Mouse (Mus musculus) embryonic facial prominence, embryonic 13.5 days (tissue): ENCODE results near the gene Lrrc27. TPM values are rescaled to one million over a fixed set of nuclear protein-coding genes. Genes with fewer than 3 reads are reported as not detected.

Source experiments
- ATAC-seq: fragments of 200-750 bp; cut with Nextera tagmentation; 2 replicates; pipeline ENCODE4 v1.8.0; 2017; ENCODE audit warnings: low read depth; ENCODE audit not compliant: insufficient number of reproducible peaks, insufficient read depth, low FRiP score, low TSS enrichment
- H3K27ac ChIP-seq: fragments of 300-500 bp; sonication (generic); 2 replicates; pipeline ENCODE4 v1.5.1; 2015; ENCODE audit warnings: moderate library complexity, mild to moderate bottlenecking, inconsistent platforms
- H3K27me3 ChIP-seq: fragments of 300-500 bp; sonication (generic); 2 replicates; pipeline ENCODE4 v1.6.1; 2015; ENCODE audit warnings: mild to moderate bottlenecking, inconsistent platforms
- H3K36me3 ChIP-seq: fragments of 300-500 bp; sonication (generic); 2 replicates; pipeline ENCODE4 v1.6.1; 2015; ENCODE audit warnings: mild to moderate bottlenecking, inconsistent platforms
- H3K4me1 ChIP-seq: fragments of 300-500 bp; sonication (generic); 2 replicates; pipeline ENCODE4 v1.6.1; 2015; ENCODE audit warnings: inconsistent platforms
- H3K4me2 ChIP-seq: fragments of 300-500 bp; sonication (generic); 2 replicates; pipeline ENCODE4 v1.6.1; 2015; ENCODE audit warnings: moderate library complexity, mild to moderate bottlenecking, inconsistent platforms
- H3K4me3 ChIP-seq: fragments of 300-500 bp; sonication (generic); 2 replicates; pipeline ENCODE4 v1.5.1; 2015; ENCODE audit warnings: mild to moderate bottlenecking, inconsistent platforms
- H3K9ac ChIP-seq: fragments of 300-500 bp; sonication (generic); 2 replicates; pipeline ENCODE4 v1.6.1; 2015; ENCODE audit warnings: mild to moderate bottlenecking, inconsistent platforms
- H3K9me3 ChIP-seq: fragments of 300-500 bp; sonication (generic); 2 replicates; pipeline ENCODE4 v1.6.1; 2016; ENCODE audit warnings: inconsistent platforms
- WGBS: fragments of 180-500 bp; shearing (Covaris S2); methylation state at CpG from one replicate; pipeline ENCODE4 v1.1.7; 2015; ENCODE audit warnings: mixed read lengths; 5-methylcytosine and 5-hydroxymethylcytosine counted together
- polyA plus RNA-seq: library from polyadenylated mRNA; unstranded; fragments of >200 nt; fragmentation: Nextera tagmentation; extraction: Ambion mirVana; gene quantifications from 2 replicates; pipeline ENCODE4 v1.2.1, GENCODE M21; 2015

The Lrrc27 gene
- polyA plus RNA-seq, 1 experiment from 2014 or later = 2.0 TPM

DNA sequence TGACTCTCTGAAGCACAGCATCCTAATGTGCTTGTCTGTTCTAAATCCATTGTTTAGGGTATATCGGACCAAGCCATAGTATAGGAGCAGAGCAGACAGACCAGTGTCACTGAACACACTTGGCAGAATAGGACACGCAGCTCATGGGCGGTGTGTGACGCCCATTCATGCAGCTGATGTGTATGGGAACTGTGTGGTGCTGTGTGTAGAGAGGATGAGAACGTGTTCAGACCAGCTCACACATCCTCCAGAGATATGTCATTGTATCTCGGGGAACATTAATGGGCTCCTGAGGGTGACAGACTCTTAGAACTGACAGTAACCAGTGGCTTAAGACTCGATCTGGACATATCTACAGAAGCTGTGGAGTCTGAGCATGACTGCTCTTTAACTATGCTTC lies 13.6 kb downstream of the Lrrc27 start:
- H3K4me1 ChIP-seq = peaks cover 7% of the 10 kb centered on the region; the same call in 1 of the 2 replicates
- H3K4me2 ChIP-seq = no peak overlapping the region
- no peak for ATAC-seq
- WGBS = 82% methylated on average over 7 of the region's 7 CpGs
- H3K9ac ChIP-seq = no peak overlapping the region
- no peaks in the 10 kb centered on the region for H3K27me3 ChIP-seq
- H3K4me3 ChIP-seq = no peak overlapping the region
- no peak overlapping the region for H3K27ac ChIP-seq
- no peaks in the 10 kb centered on the region for H3K9me3 ChIP-seq
- no peaks in the 10 kb centered on the region for H3K36me3 ChIP-seq

- Histone ChIP-seq H3K4me1 (peaks cover 8% of the 10 kb centered on the region; the same call in 1 of the 2 replicates), H3K27me3 (no peaks in the 10 kb centered on the region), H3K4me2 (no peak overlapping the region), H3K9ac (no peak overlapping the region), H3K9me3 (no peaks in the 10 kb centered on the region), H3K4me3 (no peak overlapping the region), H3K36me3 (no peaks in the 10 kb centered on the region), H3K27ac (no peak overlapping the region)
- no peak for ATAC-seq
- 81% methylated on average over 6 of the region's 6 CpGs for whole genome bisulfite sequencing
Observed at GRCm38 (mm10) chr7:139228447-139229171, 15.8 kb downstream of the Lrrc27 start.

DNA sequence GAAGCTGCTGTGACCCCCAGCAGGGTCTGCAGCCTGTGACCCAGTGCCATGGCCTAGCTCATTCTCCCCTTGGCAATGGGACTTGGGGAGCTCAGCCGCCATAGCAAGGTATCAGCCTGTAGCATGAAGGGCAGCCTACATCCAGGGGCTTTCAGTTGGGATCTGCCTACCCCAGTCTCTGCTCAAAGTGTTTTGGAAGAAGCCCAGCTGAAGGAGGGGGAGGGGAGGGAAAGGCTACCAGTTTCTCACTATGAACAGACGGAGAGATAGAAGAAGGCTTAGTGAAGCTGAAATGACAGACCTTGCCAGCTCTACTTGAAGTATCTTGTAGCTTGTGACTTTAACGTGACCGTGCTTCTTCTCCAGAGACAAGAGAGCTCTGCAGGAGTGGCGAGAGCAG lies 17.0 kb downstream of the Lrrc27 start:
- H3K9ac ChIP-seq = no peak overlapping the region
- no peak overlapping the region for H3K27ac ChIP-seq
- ATAC-seq = no peak

DNA sequence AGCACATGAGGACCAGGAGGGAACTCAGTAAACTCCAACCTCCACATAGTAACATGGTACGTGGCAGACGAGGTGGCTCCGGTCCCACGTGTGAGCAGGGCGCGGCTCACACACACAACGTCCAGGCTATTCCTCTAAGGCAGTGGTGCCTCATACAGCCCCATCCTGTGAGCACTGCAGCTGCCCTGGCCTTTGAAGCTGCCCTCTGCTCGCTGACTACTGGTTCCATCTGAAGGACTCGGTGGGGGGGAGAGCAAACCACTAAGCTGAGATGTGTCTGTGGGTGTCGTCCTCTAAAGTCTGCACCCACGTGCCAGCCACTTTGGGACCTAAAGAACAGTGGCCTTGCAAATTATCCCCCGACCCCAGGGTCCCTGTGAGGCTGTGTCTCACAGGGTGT lies 17.5 kb downstream of the Lrrc27 start:
- Histone ChIP-seq H3K27ac (no peak overlapping the region), H3K9me3 (no peaks in the 10 kb centered on the region), H3K27me3 (no peaks in the 10 kb centered on the region), H3K4me3 (no peak overlapping the region), H3K36me3 (no peaks in the 10 kb centered on the region), H3K9ac (no peak overlapping the region), H3K4me2 (no peak overlapping the region), H3K4me1 (peaks cover 18% of the 10 kb centered on the region)
- ATAC-seq = no peak
- 73% methylated on average over 12 of the region's 12 CpGs for WGBS

More for the DNA sequence above, 17.0 kb downstream of the Lrrc27 start:
- Histone ChIP-seq H3K27me3 (no peaks in the 10 kb centered on the region), H3K4me2 (no peak overlapping the region), H3K4me1 (peaks cover 19% of the 10 kb centered on the region), H3K36me3 (no peaks in the 10 kb centered on the region), H3K9me3 (no peaks in the 10 kb centered on the region), H3K4me3 (no peak overlapping the region)
- 77% methylated on average over 5 of the region's 5 CpGs for WGBS

- Histone ChIP-seq H3K27ac (peak overlapping the region; percentile 45; the same call in 1 of the 2 replicates), H3K4me2 (0 out of 2 replicates have a peak overlapping the region, but pooled peaks have one; percentile 17), H3K9me3 (no peaks in the 10 kb centered on the region), H3K4me1 (peaks cover 21% of the 10 kb centered on the region), H3K9ac (no peak overlapping the region), H3K4me3 (no peak overlapping the region), H3K27me3 (peaks cover 3% of the 10 kb centered on the region; the same call in 1 of the 2 replicates), H3K36me3 (no peaks in the 10 kb centered on the region)
- WGBS = 0% methylated on average over 7 of the region's 7 CpGs
- peak; percentile 84 for ATAC-seq
Observed at GRCm38 (mm10) chr7:139233714-139234113, 20.9 kb downstream of the Lrrc27 start.

- ATAC-seq = no peak
- H3K9me3 ChIP-seq = no peaks in the 10 kb centered on the region
- H3K27me3 ChIP-seq = peaks cover 3% of the 10 kb centered on the region; the same call in 1 of the 2 replicates
- no peaks in the 10 kb centered on the region for H3K36me3 ChIP-seq
- peaks cover 21% of the 10 kb centered on the region for H3K4me1 ChIP-seq
- no peak overlapping the region for H3K4me3 ChIP-seq
- WGBS = 11% methylated on average over 18 of the region's 18 CpGs
- H3K4me2 ChIP-seq = no peak overlapping the region
- H3K9ac ChIP-seq = 0 out of 2 replicates have a peak overlapping the region, but pooled peaks have one; percentile 32
- no peak overlapping the region for H3K27ac ChIP-seq
Observed at GRCm38 (mm10) chr7:139234426-139235188, 21.8 kb downstream of the Lrrc27 start.

DNA sequence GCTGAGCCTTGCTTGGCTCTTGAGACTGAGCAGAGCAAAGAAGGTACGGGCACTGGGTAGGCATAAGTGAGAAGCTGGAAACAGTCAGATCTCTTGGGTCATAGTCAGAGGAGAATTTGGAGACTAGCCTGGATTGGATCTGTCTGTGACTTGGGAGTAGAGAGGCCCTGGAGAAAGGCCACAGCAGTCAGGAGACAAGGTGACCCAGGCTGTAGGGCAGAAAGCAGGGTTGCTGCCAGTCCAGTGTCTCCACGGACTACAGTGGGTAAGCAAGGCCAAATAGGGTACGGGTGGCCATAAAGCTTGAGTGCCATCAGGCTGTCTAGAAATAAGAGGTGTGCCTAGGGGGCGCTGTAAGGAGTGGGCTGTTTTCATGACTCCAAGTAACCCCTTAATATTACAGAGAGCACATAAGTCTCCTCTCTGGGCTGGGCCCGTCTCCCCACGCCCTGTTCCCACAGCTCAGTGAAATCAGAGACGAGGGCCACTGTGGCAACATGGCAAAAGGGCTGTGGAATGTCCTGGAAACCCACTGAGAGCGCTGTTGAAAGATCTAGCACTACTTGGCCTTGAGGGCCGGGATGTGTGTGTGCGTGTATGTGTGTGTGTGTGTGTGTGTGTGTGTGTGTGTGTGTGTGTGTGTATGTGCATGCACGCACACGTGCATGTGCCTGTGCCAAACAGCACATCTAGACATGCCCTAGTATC lies 23.0 kb downstream of the Lrrc27 start:
- ATAC-seq = no peak
- Histone ChIP-seq H3K4me2 (no peak overlapping the region), H3K4me3 (no peak overlapping the region), H3K9ac (no peak overlapping the region), H3K4me1 (peaks cover 21% of the 10 kb centered on the region), H3K36me3 (no peaks in the 10 kb centered on the region), H3K27me3 (peaks cover 3% of the 10 kb centered on the region; the same call in 1 of the 2 replicates), H3K9me3 (no peaks in the 10 kb centered on the region), H3K27ac (no peak overlapping the region; the same call in 1 of the 2 replicates)
- WGBS = 73% methylated on average over 12 of the region's 12 CpGs

DNA sequence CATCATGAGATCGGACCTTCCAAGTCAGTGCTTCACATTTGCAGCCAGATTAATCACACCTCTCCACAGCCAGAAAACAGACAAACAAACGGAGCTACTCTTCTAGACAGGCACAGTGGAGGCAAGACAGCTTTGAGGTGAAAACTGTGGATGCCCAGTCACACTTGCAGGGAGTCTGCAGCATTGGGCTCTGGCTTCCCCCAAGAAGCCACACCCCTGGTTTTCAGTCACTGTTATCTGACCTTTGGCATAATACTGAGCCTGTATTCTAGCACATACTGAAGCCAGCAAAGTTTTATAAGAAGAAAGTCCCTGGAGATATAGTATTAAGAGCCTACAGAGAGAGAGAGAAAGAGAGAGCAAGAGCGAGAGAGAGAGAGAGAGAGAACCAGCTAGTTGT lies 26.6 kb downstream of the Lrrc27 start:
- H3K27me3 ChIP-seq = peaks cover 3% of the 10 kb centered on the region; the same call in 1 of the 2 replicates
- H3K4me3 ChIP-seq = no peak overlapping the region
- H3K9ac ChIP-seq = no peak overlapping the region
- no peaks in the 10 kb centered on the region for H3K9me3 ChIP-seq
- ATAC-seq = no peak
- no peaks in the 10 kb centered on the region for H3K36me3 ChIP-seq
- H3K4me1 ChIP-seq = peaks cover 12% of the 10 kb centered on the region
- no peak overlapping the region for H3K27ac ChIP-seq
- WGBS = 68% methylated on average over 3 of the region's 3 CpGs
- H3K4me2 ChIP-seq = no peak overlapping the region

DNA sequence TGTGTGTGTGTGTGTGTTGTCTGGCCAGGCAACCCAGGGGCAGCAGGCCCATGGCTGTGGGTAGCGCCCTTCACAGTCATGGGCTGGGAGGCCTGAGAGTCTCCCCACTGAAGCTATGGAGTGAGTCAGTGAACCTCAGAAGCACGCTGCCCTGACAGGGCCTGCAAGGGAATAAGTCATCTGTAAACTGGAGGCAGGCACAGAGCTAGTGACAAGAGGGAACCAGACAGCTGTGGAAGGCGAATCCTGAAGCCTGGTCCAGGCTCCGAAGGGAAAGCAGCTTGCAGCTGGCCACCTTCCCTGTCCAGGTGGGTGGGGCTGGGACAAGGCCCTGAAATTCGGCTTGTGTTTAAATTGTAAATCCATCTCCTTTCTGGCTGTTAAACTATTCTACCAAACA lies 33.3 kb downstream of the Lrrc27 start:
- no peak overlapping the region for H3K27ac ChIP-seq
- no peak for ATAC-seq

DNA sequence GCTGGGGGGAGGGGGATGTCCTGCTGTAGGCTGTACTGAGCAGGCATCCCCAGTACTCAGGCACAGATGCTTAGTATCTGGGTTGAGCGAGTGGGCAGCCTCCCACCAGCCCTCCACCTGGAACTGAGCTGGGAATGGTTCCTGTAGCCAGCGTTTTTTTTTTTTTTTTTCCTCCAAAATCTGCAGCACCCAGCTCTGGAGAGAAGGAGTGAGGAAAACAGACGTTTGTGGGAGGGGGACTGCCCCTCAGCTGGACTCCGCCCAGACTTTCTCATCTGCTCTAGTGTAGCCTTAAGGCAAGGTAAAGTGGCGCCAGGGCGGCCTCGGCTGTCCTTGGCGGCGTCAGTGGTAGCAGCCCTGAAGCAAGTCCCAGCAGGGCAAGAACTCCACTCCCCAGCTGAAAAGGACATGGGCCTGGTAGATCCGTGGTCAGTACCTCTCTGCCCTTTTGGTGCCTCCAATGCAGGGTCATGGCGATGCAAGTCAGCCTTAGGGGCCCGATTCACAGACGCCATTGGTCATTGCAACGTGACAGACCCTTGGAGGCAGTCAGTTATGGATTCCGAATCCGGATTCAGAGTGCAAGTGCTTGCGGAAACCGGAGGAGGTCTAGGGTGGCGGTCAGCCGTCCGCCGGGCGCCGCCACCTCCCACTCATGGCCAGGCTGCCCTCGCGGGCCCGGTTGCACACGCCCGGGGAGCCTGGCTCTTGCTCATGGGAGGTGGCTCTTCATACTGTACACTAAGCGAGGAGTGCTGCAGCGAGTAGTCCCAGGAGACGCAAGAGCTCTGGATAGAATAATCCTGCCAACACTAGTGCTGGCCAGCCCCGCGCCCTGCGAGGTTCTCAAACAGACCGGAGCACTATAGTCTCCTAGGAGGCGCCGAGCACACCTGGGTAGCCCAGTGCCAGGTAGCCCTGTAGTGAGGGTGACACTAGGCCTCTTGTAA lies 34.4 kb downstream of the Lrrc27 start:
- peak overlapping the region; percentile 66 for H3K4me3 ChIP-seq
- peak overlapping the region; percentile 82 for H3K27ac ChIP-seq
- no peaks in the 10 kb centered on the region for H3K36me3 ChIP-seq
- peaks cover 55% of the 10 kb centered on the region for H3K4me1 ChIP-seq
- peak; percentile 49; the same call in 1 of the 2 replicates for ATAC-seq
- H3K9ac ChIP-seq = peak overlapping the region; percentile 84
- H3K27me3 ChIP-seq = no peaks in the 10 kb centered on the region
- WGBS = 4% methylated on average over 38 of the region's 38 CpGs
- no peaks in the 10 kb centered on the region for H3K9me3 ChIP-seq
- peak overlapping the region; percentile 92 for H3K4me2 ChIP-seq

More for the DNA sequence above, 33.3 kb downstream of the Lrrc27 start:
- H3K36me3 ChIP-seq = no peaks in the 10 kb centered on the region
- H3K4me1 ChIP-seq = peaks cover 44% of the 10 kb centered on the region
- no peaks in the 10 kb centered on the region for H3K27me3 ChIP-seq
- no peaks in the 10 kb centered on the region for H3K9me3 ChIP-seq
- H3K4me2 ChIP-seq = no peak overlapping the region
- 70% methylated on average over 5 of the region's 5 CpGs for WGBS
- no peak overlapping the region for H3K9ac ChIP-seq
- no peak overlapping the region for H3K4me3 ChIP-seq
